Mouse (Mus musculus): ENCODE results near the gene Zswim9. TPM values are rescaled to one million over a fixed set of nuclear protein-coding genes. Genes with fewer than 3 reads are reported as not detected.

The Zswim9 gene
- polyA plus RNA-seq, 1 experiment from 2014 or later = 10.3 TPM

Other genes starting within 250 kb of the Zswim9 start
- gene Chmp2a, start 243.9 kb downstream of the Zswim9 start, polyA plus RNA-seq (2014; fragmentation: Nextera tagmentation; extraction: Ambion mirVana) = 148 and 165 TPM in 2 replicates
- gene Ube2m, start 240.4 kb downstream of the Zswim9 start, polyA plus RNA-seq (2014; fragmentation: Nextera tagmentation; extraction: Ambion mirVana) = 156 and 199 TPM in 2 replicates
- 2.4 and 3.2 TPM in 2 replicates for gene Mzf1, start 224.0 kb downstream of the Zswim9 start, polyA plus RNA-seq (2014; fragmentation: Nextera tagmentation; extraction: Ambion mirVana)
- not detected in 2 replicates for gene Vmn1r85, start 183.5 kb downstream of the Zswim9 start, polyA plus RNA-seq (2014; fragmentation: Nextera tagmentation; extraction: Ambion mirVana)
- not detected in 2 replicates for gene Vmn1r86, start 158.8 kb downstream of the Zswim9 start, polyA plus RNA-seq (2014; fragmentation: Nextera tagmentation; extraction: Ambion mirVana)
- gene Vmn1r87, start 138.6 kb downstream of the Zswim9 start, polyA plus RNA-seq (2014; fragmentation: Nextera tagmentation; extraction: Ambion mirVana) = not detected in 2 replicates
- gene Vmn1r88, start 119.2 kb downstream of the Zswim9 start, polyA plus RNA-seq (2014; fragmentation: Nextera tagmentation; extraction: Ambion mirVana) = not detected in 2 replicates
- not detected in 2 replicates for gene Vmn1r89, start 65.7 kb downstream of the Zswim9 start, polyA plus RNA-seq (2014; fragmentation: Nextera tagmentation; extraction: Ambion mirVana)
- 120 and 129 TPM in 2 replicates for gene Lig1, start 1.4 kb downstream of the Zswim9 start, polyA plus RNA-seq (2014; fragmentation: Nextera tagmentation; extraction: Ambion mirVana)
- 1.2 TPM in 2 replicates for gene Pla2g4c, start 45.9 kb upstream of the Zswim9 start, polyA plus RNA-seq (2014; fragmentation: Nextera tagmentation; extraction: Ambion mirVana)
- not detected in 2 replicates for gene Cabp5, start 119.4 kb upstream of the Zswim9 start, polyA plus RNA-seq (2014; fragmentation: Nextera tagmentation; extraction: Ambion mirVana)
- gene Bsph1, start 172.1 kb upstream of the Zswim9 start, polyA plus RNA-seq (2014; fragmentation: Nextera tagmentation; extraction: Ambion mirVana) = not detected in 2 replicates